Mouse (Mus musculus) limb, embryonic 10.5 days (tissue): ENCODE measurements around the gene Gm42742. TPM values are rescaled to one million over a fixed set of nuclear protein-coding genes. Genes with fewer than 3 reads are reported as not detected.

Experiments
- DNase-seq: peaks from one replicate; pipeline ENCODE4 v3.0.0-alpha.2; 2017; ENCODE audit warnings: low spot score
- H3K27ac ChIP-seq: fragments of 300-500 bp; sonication (generic); 2 replicates; pipeline ENCODE4 v1.5.1; 2016; ENCODE audit warnings: mild to moderate bottlenecking
- H3K27me3 ChIP-seq: fragments of 300-500 bp; sonication (generic); 2 replicates; pipeline ENCODE4 v1.6.1; 2016; ENCODE audit warnings: low read depth, mild to moderate bottlenecking; ENCODE audit not compliant: poor library complexity, severe bottlenecking
- H3K36me3 ChIP-seq: fragments of 300-500 bp; sonication (generic); 2 replicates; pipeline ENCODE4 v1.6.1; 2016; ENCODE audit warnings: mild to moderate bottlenecking, moderate library complexity
- H3K4me1 ChIP-seq: fragments of 300-500 bp; sonication (generic); 2 replicates; pipeline ENCODE4 v1.6.1; 2016
- H3K4me3 ChIP-seq: fragments of 300-500 bp; sonication (generic); 2 replicates; pipeline ENCODE4 v1.5.1; 2016; ENCODE audit warnings: mild to moderate bottlenecking, moderate library complexity
- H3K9me3 ChIP-seq: fragments of 300-500 bp; sonication (generic); replicated peaks from 2 replicates; pipeline ENCODE4 v1.6.1; 2016; ENCODE audit warnings: mild to moderate bottlenecking
- WGBS: fragments of 180-500 bp; shearing (Covaris S2); methylation state at CpG from one replicate; pipeline ENCODE4 v1.1.7; 2016; 5-methylcytosine and 5-hydroxymethylcytosine counted together
- polyA plus RNA-seq: library from polyadenylated mRNA; unstranded; fragments of >200 nt; fragmentation: Nextera tagmentation; extraction: Ambion mirVana; gene quantifications from 2 replicates; pipeline ENCODE4 v1.2.1, GENCODE M21; 2016

Gene Gm42742
- polyA plus RNA-seq, 1 experiment from 2014 or later, result 44.7 TPM

DNA sequence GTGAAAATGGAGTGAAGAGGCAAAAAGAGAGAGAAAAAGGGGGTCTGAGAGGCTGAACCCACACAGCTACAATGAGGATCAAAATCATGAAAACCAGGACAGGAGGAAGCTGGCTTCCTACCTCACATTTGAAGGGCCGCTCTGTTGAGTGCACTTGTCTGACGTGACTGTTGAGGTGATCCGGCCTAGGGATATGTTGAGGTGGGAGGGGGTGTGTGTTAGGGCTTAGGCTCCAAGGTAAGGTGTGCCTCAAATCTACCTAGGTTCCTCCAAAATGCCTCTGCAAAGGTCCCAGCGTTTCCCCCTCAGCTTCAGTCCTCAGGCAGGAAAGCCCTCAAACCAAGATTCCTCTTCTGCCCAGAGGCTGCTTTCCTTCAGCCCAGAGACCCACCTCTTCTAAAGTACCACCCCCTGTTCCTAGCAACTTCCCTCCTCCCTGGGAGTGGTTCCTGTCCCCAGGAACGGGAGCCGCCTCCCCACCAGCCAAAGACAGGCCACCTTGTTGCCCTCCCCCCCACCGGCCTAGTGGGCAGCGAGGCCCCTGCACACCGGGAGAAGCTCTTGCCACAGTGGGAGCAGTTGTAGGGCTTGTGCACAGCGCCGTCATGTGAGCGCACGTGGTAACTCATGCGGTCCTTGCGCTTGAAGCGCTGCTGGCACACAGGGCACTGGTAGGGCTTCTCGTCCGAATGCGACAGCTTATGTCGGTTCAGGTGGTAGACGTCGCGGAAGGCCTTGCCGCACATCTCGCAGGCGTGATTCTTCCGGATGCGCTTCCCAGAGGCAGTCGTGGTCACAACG, 4.1 kb upstream of the Gm42742 start:
- peak; percentile 83 for DNase-seq
- H3K27ac ChIP-seq, result peak overlapping the region; percentile 99
- peaks cover 63% of the 10 kb centered on the region for H3K4me1 ChIP-seq
- H3K4me3 ChIP-seq, result peak overlapping the region; percentile 83
- no peaks in the 10 kb centered on the region for H3K9me3 ChIP-seq
- under 1% methylated on average over 30 of the region's 30 CpGs for WGBS
- H3K36me3 ChIP-seq, result peaks cover 71% of the 10 kb centered on the region
- H3K27me3 ChIP-seq, result no peaks in the 10 kb centered on the region

DNA sequence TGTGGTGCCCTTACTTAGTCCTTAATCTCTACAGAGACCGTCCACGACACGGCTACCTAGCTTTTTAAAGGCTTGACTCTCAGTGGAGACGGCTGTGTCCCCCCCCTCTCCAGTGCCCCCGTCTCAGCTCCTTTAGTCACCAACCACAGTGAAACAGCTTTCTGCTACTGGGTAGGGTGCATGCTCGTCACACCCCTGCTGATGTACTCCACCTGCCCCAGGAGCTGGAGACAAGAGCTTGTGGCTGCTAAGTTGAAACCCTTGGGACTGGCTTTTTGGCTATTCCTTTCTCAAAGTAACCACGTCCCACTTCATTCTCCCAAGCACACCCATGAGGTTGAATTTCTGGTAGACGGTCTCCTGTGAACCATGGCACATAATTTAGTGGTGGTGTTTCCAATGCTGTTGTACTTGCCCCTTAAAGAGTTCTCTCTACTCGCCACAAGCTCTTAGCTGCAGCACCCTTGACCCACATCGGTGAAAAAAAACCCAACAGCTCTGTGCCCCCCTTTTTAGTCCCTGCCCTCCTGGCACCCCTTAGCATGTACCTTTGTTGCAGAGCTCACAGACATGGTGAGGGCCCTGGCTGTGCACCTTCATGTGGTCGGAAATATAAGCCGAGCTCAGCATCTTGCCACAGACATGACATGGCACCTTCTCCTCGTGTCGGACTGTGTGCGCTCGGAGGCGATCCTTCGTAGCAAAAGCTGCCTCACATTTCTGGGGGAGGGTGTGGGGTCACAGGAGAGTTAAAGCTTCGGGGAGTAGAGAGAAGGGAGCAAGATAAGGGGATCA, 3.2 kb upstream of the Gm42742 start:
- H3K27me3 ChIP-seq, result no peaks in the 10 kb centered on the region
- 44% methylated on average over 19 of the region's 19 CpGs for WGBS
- H3K4me3 ChIP-seq, result peak overlapping the region; percentile 83
- peak; percentile 32 for DNase-seq
- H3K36me3 ChIP-seq, result peaks cover 62% of the 10 kb centered on the region
- H3K4me1 ChIP-seq, result peaks cover 71% of the 10 kb centered on the region
- H3K9me3 ChIP-seq, result no peaks in the 10 kb centered on the region
- peak overlapping the region; percentile 99 for H3K27ac ChIP-seq

DNA sequence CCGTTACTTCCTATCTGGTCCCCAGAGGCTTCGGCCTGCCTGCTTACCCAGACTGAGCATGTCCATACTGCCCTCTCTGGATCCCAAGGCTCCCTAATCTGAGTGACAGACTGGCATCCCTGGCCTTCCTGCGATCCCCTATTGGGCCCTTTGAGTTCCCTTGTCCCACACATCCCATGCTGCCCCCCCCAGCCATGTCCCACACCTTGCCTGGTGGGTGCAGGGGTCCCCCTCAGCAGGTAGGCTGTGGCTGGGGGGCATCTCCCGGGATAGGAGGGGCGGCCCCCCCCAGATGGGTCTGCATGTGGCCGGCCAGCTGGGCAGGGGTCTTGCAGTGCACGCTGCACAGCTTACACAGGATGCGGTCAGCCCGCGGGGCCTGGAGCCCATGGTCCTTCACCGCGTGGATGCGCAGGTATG, 2.4 kb upstream of the Gm42742 start:
- Histone ChIP-seq H3K4me3 (peak overlapping the region; percentile 83), H3K36me3 (peaks cover 54% of the 10 kb centered on the region), H3K27me3 (no peaks in the 10 kb centered on the region), H3K9me3 (no peaks in the 10 kb centered on the region), H3K4me1 (peaks cover 78% of the 10 kb centered on the region), H3K27ac (peak overlapping the region; percentile 74)
- WGBS, result 86% methylated on average over 13 of the region's 13 CpGs
- DNase-seq, result no peak

DNA sequence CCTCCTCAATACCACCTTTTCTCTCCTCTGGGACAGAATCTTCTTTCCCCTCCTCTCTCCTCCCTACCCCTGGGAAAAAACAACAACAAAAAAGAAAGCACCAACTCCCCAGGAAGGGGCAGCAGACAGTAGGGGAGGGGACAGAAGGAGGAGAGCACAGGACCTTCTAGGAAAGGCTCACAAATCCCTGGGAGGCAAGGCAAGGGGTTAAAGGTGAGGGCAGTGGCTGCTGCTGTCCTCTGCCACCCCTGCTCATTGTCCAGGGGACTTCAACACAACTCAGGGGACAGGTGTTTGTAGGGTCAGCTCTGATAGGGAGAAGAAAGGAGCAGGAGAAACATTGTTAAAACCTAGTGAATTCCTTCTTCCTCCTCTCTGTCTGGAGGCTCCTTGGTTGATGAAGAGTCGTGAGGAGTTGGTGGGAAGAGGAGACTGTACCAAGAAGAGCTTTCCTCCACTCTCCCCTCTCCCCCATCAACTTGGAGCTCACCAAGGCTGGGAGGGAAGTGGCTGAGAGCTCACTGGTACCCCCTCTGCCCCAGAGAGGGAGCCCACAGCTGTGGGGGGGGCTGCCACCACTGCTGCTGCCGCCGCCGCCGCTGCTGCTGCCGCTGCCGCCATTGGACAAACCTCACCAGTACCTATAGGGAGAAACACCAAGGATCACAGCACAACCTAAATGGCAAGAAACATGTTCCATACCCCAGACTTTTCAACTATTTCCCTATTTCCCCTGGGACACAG, 1.8 kb upstream of the Gm42742 start:
- no peak for DNase-seq
- peak overlapping the region; percentile 83 for H3K4me3 ChIP-seq
- WGBS, result 80% methylated on average over 7 of the region's 7 CpGs
- peaks cover 48% of the 10 kb centered on the region for H3K36me3 ChIP-seq
- H3K27ac ChIP-seq, result peak overlapping the region; percentile 74
- H3K4me1 ChIP-seq, result peaks cover 78% of the 10 kb centered on the region
- H3K9me3 ChIP-seq, result no peaks in the 10 kb centered on the region
- no peaks in the 10 kb centered on the region for H3K27me3 ChIP-seq

DNA sequence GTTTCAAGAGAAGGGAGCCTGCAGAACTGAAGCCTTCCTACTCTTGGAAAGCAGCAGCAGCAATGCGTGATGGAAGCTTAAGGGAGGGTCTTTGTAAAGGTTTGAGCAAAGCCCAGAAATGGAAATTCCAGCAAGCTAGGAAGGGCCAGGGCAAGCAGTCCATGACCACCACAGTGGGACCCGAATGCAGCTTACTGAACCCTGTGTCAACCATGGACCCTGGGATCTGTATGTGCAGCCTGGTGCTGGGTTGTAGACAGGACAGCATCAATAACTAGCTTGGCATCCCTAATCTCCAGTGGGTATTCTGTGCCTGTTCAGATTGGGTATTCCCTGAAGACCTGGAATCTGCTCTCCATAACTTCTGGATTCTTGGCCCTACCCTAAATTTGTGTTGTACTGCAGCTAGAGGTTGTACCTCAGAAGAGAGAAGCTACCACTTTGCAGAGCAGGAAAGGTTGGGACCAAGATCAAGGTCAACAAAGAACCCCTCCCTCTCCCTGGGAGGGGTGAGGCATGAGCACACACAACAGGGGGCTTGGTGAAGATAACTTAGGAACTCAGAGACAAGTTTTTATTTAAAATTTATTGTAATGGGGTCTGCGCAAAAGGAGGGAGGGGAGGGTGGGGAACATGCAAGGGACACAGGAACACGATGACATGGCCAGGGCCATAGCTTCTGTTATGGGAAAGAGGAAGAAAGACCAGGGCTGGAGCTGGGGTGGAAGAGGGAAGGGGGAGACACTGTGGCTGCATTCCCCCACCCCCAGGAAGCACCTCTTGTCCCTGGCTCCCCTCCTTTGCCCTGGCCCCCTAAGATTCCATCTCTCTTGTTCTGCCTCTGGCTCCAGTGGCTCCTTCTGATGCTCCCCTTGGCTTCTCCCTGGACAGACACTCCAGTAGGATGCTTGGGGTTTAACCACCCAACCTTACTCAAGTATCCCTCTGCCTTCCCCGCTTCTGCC, 948 bp upstream of the Gm42742 start:
- peaks cover 77% of the 10 kb centered on the region for H3K4me1 ChIP-seq
- 41% methylated on average over 5 of the region's 5 CpGs for WGBS
- H3K27me3 ChIP-seq, result no peaks in the 10 kb centered on the region
- DNase-seq, result no peak
- peaks cover 43% of the 10 kb centered on the region for H3K36me3 ChIP-seq
- H3K9me3 ChIP-seq, result no peaks in the 10 kb centered on the region
- H3K27ac ChIP-seq, result peak overlapping the region; percentile 98
- H3K4me3 ChIP-seq, result peak overlapping the region; percentile 83

DNA sequence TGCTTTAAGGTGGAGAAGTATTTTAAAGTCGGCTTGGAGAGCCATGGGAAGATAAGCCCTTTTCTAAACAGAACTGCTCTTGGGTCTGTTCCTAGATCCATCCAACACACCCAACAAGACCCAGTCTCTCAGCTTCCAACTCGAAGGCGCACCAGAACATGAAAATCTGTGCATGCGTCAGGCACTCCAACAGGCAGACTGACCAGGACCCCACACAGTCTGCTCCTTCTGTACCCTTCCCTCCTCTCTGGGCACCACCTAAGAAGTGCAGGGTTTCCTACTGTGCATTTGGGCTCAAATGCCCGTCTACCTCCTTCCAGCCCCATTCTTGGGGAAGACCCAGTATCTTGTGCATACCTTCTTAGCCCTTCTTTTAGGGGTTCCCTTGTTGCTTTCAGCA, 406 bp downstream of the Gm42742 start:
- peaks cover 84% of the 10 kb centered on the region for H3K4me1 ChIP-seq

DNA sequence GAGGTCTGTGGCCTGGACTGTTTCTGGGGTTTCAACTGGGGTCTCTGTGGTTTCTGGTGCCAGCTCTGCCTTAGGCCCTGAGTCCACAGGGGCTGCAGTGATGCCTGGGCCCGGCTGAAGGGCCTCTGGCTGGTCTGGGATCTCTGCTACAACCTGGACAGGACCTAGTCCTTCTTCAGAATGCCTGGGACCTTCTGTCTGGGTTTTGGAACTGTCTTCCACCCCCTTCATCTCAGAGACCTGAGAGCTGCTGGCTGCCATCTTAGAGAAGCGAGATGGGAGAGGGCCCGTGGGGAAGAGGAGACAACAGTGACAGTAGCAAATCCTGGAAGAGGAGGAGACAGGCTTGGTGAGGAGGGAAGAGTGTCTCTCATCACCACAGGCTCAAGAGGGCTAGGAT, 866 bp downstream of the Gm42742 start:
- no peaks in the 10 kb centered on the region for H3K9me3 ChIP-seq
- peak overlapping the region; percentile 98 for H3K27ac ChIP-seq
- no peaks in the 10 kb centered on the region for H3K27me3 ChIP-seq
- 71% methylated on average over 3 of the region's 3 CpGs for WGBS
- peaks cover 87% of the 10 kb centered on the region for H3K4me1 ChIP-seq
- H3K36me3 ChIP-seq, result peaks cover 45% of the 10 kb centered on the region
- peak overlapping the region; percentile 83 for H3K4me3 ChIP-seq
- DNase-seq, result no peak

More for the DNA sequence above, 406 bp downstream of the Gm42742 start:
- WGBS, result 56% methylated on average over 5 of the region's 5 CpGs
- Histone ChIP-seq H3K27me3 (no peaks in the 10 kb centered on the region), H3K4me3 (peak overlapping the region; percentile 83), H3K27ac (peak overlapping the region; percentile 98), H3K36me3 (peaks cover 45% of the 10 kb centered on the region), H3K9me3 (no peaks in the 10 kb centered on the region)
- DNase-seq, result no peak

DNA sequence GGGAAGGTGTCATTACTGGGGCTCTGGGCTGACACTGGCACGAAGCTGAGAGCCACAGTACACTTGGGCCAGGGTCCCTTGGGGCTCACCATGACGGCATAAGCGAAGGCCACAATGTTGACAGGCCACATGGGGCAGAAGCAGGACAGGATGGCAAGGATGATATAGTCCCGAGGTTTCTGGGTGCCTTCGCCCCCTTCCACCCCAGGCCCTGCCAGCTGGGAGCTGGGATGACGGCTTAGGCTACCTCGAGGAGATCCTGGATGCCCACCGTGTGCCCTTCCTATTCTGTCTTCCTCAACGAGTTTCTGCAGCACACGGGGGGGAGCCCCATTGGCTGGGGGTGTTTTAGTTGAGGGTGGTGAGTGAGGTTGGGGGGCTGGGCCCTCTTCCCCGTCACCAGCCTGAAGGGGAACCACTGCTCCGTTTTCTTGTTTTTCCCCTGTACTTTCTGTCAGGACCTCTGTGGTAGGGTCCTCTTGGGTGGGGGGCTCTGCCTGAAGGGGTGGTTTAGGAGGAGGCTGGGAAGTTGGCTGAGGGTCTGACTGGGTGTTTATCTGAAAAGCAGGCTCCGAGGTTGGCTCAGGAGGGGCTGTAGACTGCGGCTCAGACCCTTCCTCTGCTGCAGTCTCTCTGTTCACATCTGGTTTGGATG, 1.5 kb downstream of the Gm42742 start:
- Histone ChIP-seq H3K4me1 (peaks cover 87% of the 10 kb centered on the region), H3K36me3 (peaks cover 45% of the 10 kb centered on the region), H3K27me3 (no peaks in the 10 kb centered on the region), H3K4me3 (peak overlapping the region; percentile 83), H3K27ac (peak overlapping the region; percentile 98), H3K9me3 (no peaks in the 10 kb centered on the region)
- 81% methylated on average over 14 of the region's 14 CpGs for WGBS
- DNase-seq, result no peak

DNA sequence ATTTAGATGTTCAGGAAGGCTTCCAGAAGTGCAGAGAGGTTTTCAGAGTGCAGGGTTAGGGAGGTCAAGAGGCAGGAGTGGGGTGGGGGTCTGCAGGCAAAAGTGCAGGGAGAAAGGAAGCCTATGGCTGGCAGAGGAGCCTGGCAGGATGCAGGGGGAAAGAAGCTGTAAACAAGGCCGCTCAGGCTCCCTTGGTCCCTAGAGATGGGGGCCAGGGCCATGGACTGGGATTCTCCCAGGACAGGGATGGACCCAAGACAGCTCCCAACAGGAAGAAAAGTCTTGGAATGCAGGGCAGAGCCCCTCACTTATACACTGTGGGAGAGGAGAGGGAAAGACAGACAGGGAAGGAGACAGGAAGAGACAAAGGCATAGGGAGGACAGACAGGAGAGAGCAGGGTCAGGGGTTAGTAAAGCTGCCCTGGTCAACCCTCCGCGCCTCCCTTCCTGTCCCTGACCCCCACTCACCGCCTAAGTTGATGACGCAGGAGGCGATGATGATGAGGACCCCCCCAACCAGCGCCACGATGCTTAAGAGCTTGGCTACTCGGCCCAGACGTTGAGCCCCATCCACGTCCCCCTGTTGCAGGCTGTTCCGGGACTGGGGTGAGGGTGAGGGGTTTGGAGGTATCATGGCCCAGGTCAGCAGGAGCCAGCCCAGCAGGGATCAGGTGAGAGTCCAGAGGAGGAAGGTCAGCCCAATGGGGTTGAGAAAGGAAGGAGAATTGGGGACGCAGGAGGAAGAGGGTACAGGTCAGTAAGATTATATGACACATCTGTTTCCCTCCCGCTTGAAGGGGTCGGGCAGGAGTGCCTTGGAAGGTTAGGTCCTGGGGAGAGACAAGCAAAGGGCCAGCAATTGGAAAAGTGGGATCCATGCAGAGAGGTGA, 2.2 kb downstream of the Gm42742 start:
- DNase-seq, result no peak
- 79% methylated on average over 15 of the region's 15 CpGs for whole genome bisulfite sequencing
- peak overlapping the region; percentile 83 for H3K4me3 ChIP-seq
- H3K36me3 ChIP-seq, result peaks cover 45% of the 10 kb centered on the region
- peaks cover 85% of the 10 kb centered on the region for H3K4me1 ChIP-seq
- H3K27ac ChIP-seq, result peak overlapping the region; percentile 98
- no peaks in the 10 kb centered on the region for H3K27me3 ChIP-seq
- no peaks in the 10 kb centered on the region for H3K9me3 ChIP-seq

DNA sequence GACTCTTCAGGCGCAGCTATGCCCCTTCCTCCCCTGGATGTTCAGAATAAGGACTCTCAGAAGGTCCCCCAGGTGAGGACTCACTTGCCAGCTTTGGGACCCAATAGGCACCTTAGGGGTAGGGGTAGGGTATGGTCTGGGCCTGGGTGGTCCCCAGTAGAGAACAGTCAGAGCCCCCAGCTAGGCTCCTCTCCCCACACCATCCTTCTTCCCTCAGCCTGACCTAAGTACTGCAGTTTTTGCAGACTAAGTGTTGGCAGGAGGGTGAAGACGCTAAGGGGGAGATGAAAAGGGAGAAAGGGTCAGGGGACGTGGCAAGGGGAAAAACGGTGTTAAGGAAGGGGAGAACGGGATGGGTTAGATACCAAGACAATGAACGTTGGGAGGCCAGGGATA, 2.9 kb downstream of the Gm42742 start:
- H3K4me1 ChIP-seq, result peaks cover 78% of the 10 kb centered on the region
- no peaks in the 10 kb centered on the region for H3K27me3 ChIP-seq
- WGBS, result 55% methylated on average over 6 of the region's 6 CpGs
- peak overlapping the region; percentile 98 for H3K27ac ChIP-seq
- DNase-seq, result no peak
- peaks cover 45% of the 10 kb centered on the region for H3K36me3 ChIP-seq
- peak overlapping the region; percentile 21; the same call in 1 of the 2 replicates for H3K4me3 ChIP-seq
- no peaks in the 10 kb centered on the region for H3K9me3 ChIP-seq
